Comparison of ENCODE assay signal across 9 mouse cellular contexts in genomic region chr6:73227376-73228158, GRCm38 (mm10). TPM values are rescaled to one million over a fixed set of nuclear protein-coding genes. Genes with fewer than 3 reads are reported as not detected.
DNase-seq lines count a peak whose midpoint lies in the region; ATAC-seq and TF ChIP-seq lines count a peak whose summit lies in the region.
"Had no signal": no experiment of that assay in that cellular context is flagged by ENCODE, and none has a peak within 500 bp of the region (broad histone marks: within the 10 kb centered on the region; RNA-seq: fewer than 3 reads in every experiment).

No protein-coding gene starts in this region.

- TF ChIP-seq CTCF in cerebellum, adult 2 months (IDR thresholded peaks at IDR 0.05; ENCODE audit: borderline replicate concordance, insufficient read depth, low read depth, low read length), result peak; percentile 18; the same call in 1 of the 2 replicates
- TF ChIP-seq CTCF in liver, postnatal 0 days (IDR thresholded peaks at IDR 0.05; ENCODE audit: low read depth), result peak; percentile 61

- H3K79me2 ChIP-seq in myocyte (ENCODE audit: control insufficient read depth, insufficient read depth), result no peaks in the 10 kb centered on the region

- no peak for ATAC-seq in liver, postnatal 0 days
- ATAC-seq in liver, embryonic 12.5 days, result no peak
- no peak for ATAC-seq in megakaryocyte-erythroid progenitor cell, adult 5-6 weeks (replicated peaks; ENCODE audit: low FRiP score, low TSS enrichment, poor library complexity, severe bottlenecking)

- H3K4me2 ChIP-seq in liver, postnatal 0 days (ENCODE audit: low read depth, low read length), result no peak overlapping the region
- H3K4me2 ChIP-seq in liver, embryonic 12.5 days, result no peak overlapping the region
- peak overlapping the region; percentile 13 for H3K4me2 ChIP-seq in myocyte (ENCODE audit: low read depth)
- H3K4me2 ChIP-seq: lung, embryonic 15.5 days had no signal

- no peak overlapping the region for H3K4me3 ChIP-seq in cerebellum, adult 2 months (replicated peaks; ENCODE audit: insufficient read depth, low read depth, low read length)
- H3K4me3 ChIP-seq in liver, postnatal 0 days (ENCODE audit: low read depth, low read length), result no peak overlapping the region
- H3K4me3 ChIP-seq in liver, embryonic 12.5 days, result no peak overlapping the region
- H3K4me3 ChIP-seq in myocyte, result no peak overlapping the region
- H3K4me3 ChIP-seq: lung, embryonic 15.5 days had no signal

- 0 out of 2 replicates have a peak, but pooled peaks cover 4% of the 10 kb centered on the region for H3K4me1 ChIP-seq in cerebellum, adult 2 months (ENCODE audit: control insufficient read depth, insufficient read depth, low read length)
- H3K4me1 ChIP-seq in liver, postnatal 0 days (ENCODE audit: insufficient read depth), result no peaks in the 10 kb centered on the region; the same call in 1 of the 2 replicates
- H3K4me1 ChIP-seq in liver, embryonic 12.5 days, result peaks cover 7% of the 10 kb centered on the region; the same call in 1 of the 2 replicates

- peak in 1 of 2 experiments; percentile 27 for DNase-seq in cerebellum, adult 2 months
- no peak for DNase-seq in cerebellum, adult 11-12 months
- peak; percentile 34 for DNase-seq in liver, postnatal 0 days
- DNase-seq in embryo, embryonic 11.5 days (ENCODE audit: low read depth, low spot score), result peak; percentile 54
- no peak for DNase-seq in cerebellum, postnatal 4 days (ENCODE audit: low spot score in 2 of 2)

- no peak overlapping the region for H3K9ac ChIP-seq in liver, postnatal 0 days (replicated peaks)
- H3K9ac ChIP-seq in liver, embryonic 12.5 days, result no peak overlapping the region
- H3K9ac ChIP-seq: lung, embryonic 15.5 days had no signal

- WGBS in cerebellum, adult 2 months, result 44% methylated on average over 10 of the region's 10 CpGs
- WGBS in liver, postnatal 0 days (ENCODE audit: insufficient replicate concordance), result 27% methylated on average over 10 of the region's 10 CpGs
- WGBS in liver, embryonic 12.5 days (ENCODE audit: insufficient replicate concordance), result 28% methylated on average over 10 of the region's 10 CpGs

- H3ac ChIP-seq in myocyte (ENCODE audit: control insufficient read depth, insufficient read length), result no peak overlapping the region

- no peak for TF ChIP-seq POLR2A in cerebellum, adult 2 months (IDR thresholded peaks at IDR 0.05; ENCODE audit: borderline replicate concordance, insufficient read depth, low read length)
- TF ChIP-seq POLR2A in myocyte (IDR thresholded peaks at IDR 0.05; ENCODE audit: insufficient read length, low read depth), result no peak

- H3K27me3 ChIP-seq in cerebellum, adult 2 months (ENCODE audit: control insufficient read depth, insufficient read depth, low read length), result no peaks in the 10 kb centered on the region
- no peaks in the 10 kb centered on the region for H3K27me3 ChIP-seq in liver, postnatal 0 days (ENCODE audit: insufficient read depth, low read length)
- no peaks in the 10 kb centered on the region for H3K27me3 ChIP-seq in liver, embryonic 12.5 days (replicated peaks)
- no peaks in the 10 kb centered on the region for H3K27me3 ChIP-seq in myocyte (ENCODE audit: control insufficient read depth, insufficient read depth, insufficient read length)
- H3K27me3 ChIP-seq: lung, embryonic 15.5 days had no signal

- no peak overlapping the region for H3K27ac ChIP-seq in cerebellum, adult 2 months (ENCODE audit: insufficient read depth, low read length)
- H3K27ac ChIP-seq in liver, postnatal 0 days (ENCODE audit: low read depth), result no peak overlapping the region
- no peak overlapping the region for H3K27ac ChIP-seq in liver, embryonic 12.5 days

- TF ChIP-seq EP300 in liver, postnatal 0 days (IDR thresholded peaks at IDR 0.05; ENCODE audit: low read depth), result no peak

- H3K36me3 ChIP-seq in liver, postnatal 0 days (replicated peaks; ENCODE audit: insufficient read depth, low read length), result no peaks in the 10 kb centered on the region
- no peaks in the 10 kb centered on the region for H3K36me3 ChIP-seq in liver, embryonic 12.5 days
- no peaks in the 10 kb centered on the region for H3K36me3 ChIP-seq in myocyte (ENCODE audit: control insufficient read depth, insufficient read depth)
- H3K36me3 ChIP-seq: lung, embryonic 15.5 days had no signal

- H3K9me3 ChIP-seq in liver, postnatal 0 days (ENCODE audit: low read length), result no peaks in the 10 kb centered on the region
- no peaks in the 10 kb centered on the region for H3K9me3 ChIP-seq in liver, embryonic 12.5 days (replicated peaks)
- H3K9me3 ChIP-seq: lung, embryonic 15.5 days had no signal

TF ChIP-seq in myocyte, 11 proteins besides CTCF, POLR2A, EP300 and RAD21:
- TF ChIP-seq USF1 (IDR thresholded peaks at IDR 0.05; ENCODE audit: low read depth), result no peak

RNA-seq across cellular contexts. Expression of gene Dnah6, which starts 6.1 kb away (rescaled TPM):
- polyA plus RNA-seq in cerebellum, adult 2 months (2012; rRNA removed), result 1.9 and 2.4 TPM in 2 replicates
- polyA plus RNA-seq in liver, postnatal 0 days (2015; fragmentation: Nextera tagmentation; extraction: Ambion mirVana), result 0.01 TPM in 2 replicates
- polyA plus RNA-seq in liver, embryonic 12.5 days (2016; fragmentation: Nextera tagmentation; extraction: Ambion mirVana), result 0.02 TPM in 2 replicates
- polyA plus RNA-seq in myocyte (2012; fragmentation: generic; extraction: Trizol), result 0.01 TPM
- total RNA-seq in megakaryocyte-erythroid progenitor cell, adult 5-6 weeks (2014; fragmentation: Nextera tagmentation), result not detected in 2 replicates
- total RNA-seq in megakaryocyte-erythroid progenitor cell, adult 5-6 weeks (2017), result 0.04 TPM in 1 of 2 replicates, not detected in the other

RNA-seq across cellular contexts. Expression of gene Suclg1, which starts 20.6 kb away (rescaled TPM):
- 210 and 214 TPM in 2 replicates for polyA plus RNA-seq in cerebellum, adult 2 months (2012; rRNA removed)
- 235 and 239 TPM in 2 replicates for polyA plus RNA-seq in liver, postnatal 0 days (2015; fragmentation: Nextera tagmentation; extraction: Ambion mirVana)
- polyA plus RNA-seq in liver, embryonic 12.5 days (2016; fragmentation: Nextera tagmentation; extraction: Ambion mirVana), result 132 and 137 TPM in 2 replicates
- 147 TPM for polyA plus RNA-seq in myocyte (2012; fragmentation: generic; extraction: Trizol)
- total RNA-seq in megakaryocyte-erythroid progenitor cell, adult 5-6 weeks (2014; fragmentation: Nextera tagmentation), result 99.3 and 99.9 TPM in 2 replicates
- total RNA-seq in megakaryocyte-erythroid progenitor cell, adult 5-6 weeks (2017), result 151 and 153 TPM in 2 replicates

Comparison
In these comparisons a context has a peak if more than half of its experiments do, and no peak if none do; other contexts are left out.
1. DNase-seq: peak in liver, postnatal 0 days (single experiment) and embryo, embryonic 11.5 days (single experiment); none in cerebellum, adult 11-12 months (single experiment) and cerebellum, postnatal 4 days (0 of 2).